Mouse (Mus musculus) embryonic facial prominence, embryonic 12.5 days (tissue): ENCODE data around the gene Plpp6. TPM values are rescaled to one million over a fixed set of nuclear protein-coding genes. Genes with fewer than 3 reads are reported as not detected.

Source experiments
- ATAC-seq: fragments of 200-750 bp; cut with Nextera tagmentation; 2 replicates; pipeline ENCODE4 v1.8.0; 2017; ENCODE audit not compliant: insufficient number of reproducible peaks, insufficient read depth, low FRiP score, low TSS enrichment
- H3K27ac ChIP-seq: fragments of 300-500 bp; sonication (generic); 2 replicates; pipeline ENCODE4 v1.5.1; 2016; ENCODE audit warnings: mild to moderate bottlenecking
- H3K27me3 ChIP-seq: fragments of 300-500 bp; sonication (generic); 2 replicates; pipeline ENCODE4 v1.6.1; 2016; ENCODE audit warnings: mild to moderate bottlenecking, moderate library complexity
- H3K36me3 ChIP-seq: fragments of 300-500 bp; sonication (generic); 2 replicates; pipeline ENCODE4 v1.6.1; 2016; ENCODE audit warnings: mild to moderate bottlenecking
- H3K4me1 ChIP-seq: fragments of 300-500 bp; sonication (generic); 2 replicates; pipeline ENCODE4 v1.6.1; 2016
- H3K4me2 ChIP-seq: fragments of 300-500 bp; sonication (generic); replicated peaks from 2 replicates; pipeline ENCODE4 v1.6.1; 2016; ENCODE audit warnings: mild to moderate bottlenecking, moderate library complexity
- H3K4me3 ChIP-seq: fragments of 300-500 bp; sonication (generic); 2 replicates; pipeline ENCODE4 v1.5.1; 2016; ENCODE audit warnings: mild to moderate bottlenecking
- H3K9ac ChIP-seq: fragments of 300-500 bp; sonication (generic); 2 replicates; pipeline ENCODE4 v1.6.1; 2016; ENCODE audit warnings: mild to moderate bottlenecking, moderate library complexity
- H3K9me3 ChIP-seq: fragments of 300-500 bp; sonication (generic); 2 replicates; pipeline ENCODE4 v1.6.1; 2016; ENCODE audit warnings: mild to moderate bottlenecking, moderate library complexity
- WGBS: fragments of 180-500 bp; shearing (Covaris S2); methylation state at CpG from one replicate; pipeline ENCODE4 v1.1.7; 2016; 5-methylcytosine and 5-hydroxymethylcytosine counted together
- polyA plus RNA-seq: library from polyadenylated mRNA; unstranded; fragments of >200 nt; fragmentation: Nextera tagmentation; extraction: Ambion mirVana; gene quantifications from 2 replicates; pipeline ENCODE4 v1.2.1, GENCODE M21; 2016

Plpp6 gene
- polyA plus RNA-seq, 1 experiment from 2014 or later, result 7.7 TPM

DNA sequence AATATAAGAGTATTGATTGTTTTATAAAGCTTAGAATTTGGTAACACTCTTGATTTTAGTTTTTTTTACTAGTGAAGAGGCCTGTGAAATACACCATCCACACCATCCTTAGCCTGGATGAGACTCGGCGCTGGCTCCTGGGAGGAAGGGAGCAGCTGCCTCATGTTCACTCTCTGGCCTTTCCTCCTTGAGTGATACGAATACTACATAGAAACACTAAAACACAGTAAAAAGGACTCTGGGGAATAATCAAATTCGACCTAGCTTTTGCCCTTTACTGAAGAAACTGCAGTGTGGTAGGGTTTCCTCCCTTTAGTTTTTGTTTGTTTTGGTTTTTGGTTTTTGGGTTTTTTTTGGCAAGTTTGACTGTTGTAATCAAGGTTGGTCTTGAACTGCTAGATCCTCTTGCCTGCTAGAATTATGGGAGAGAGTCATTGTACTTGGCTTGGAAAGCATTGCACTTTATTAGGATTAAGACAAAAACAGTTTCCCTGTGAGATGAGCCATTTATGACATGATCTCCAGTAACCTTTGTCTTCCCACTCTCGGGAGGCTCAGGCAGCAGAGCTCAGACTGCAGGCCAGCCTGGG lies 50.8 kb downstream of the Plpp6 start:
- no peak overlapping the region for H3K9ac ChIP-seq
- WGBS, result 78% methylated on average over 5 of the region's 5 CpGs
- no peak for ATAC-seq
- H3K4me1 ChIP-seq, result no peaks in the 10 kb centered on the region
- H3K9me3 ChIP-seq, result no peaks in the 10 kb centered on the region
- H3K27ac ChIP-seq, result no peak overlapping the region
- H3K27me3 ChIP-seq, result no peaks in the 10 kb centered on the region
- no peak overlapping the region for H3K4me2 ChIP-seq
- H3K4me3 ChIP-seq, result no peak overlapping the region
- H3K36me3 ChIP-seq, result peaks cover 55% of the 10 kb centered on the region

DNA sequence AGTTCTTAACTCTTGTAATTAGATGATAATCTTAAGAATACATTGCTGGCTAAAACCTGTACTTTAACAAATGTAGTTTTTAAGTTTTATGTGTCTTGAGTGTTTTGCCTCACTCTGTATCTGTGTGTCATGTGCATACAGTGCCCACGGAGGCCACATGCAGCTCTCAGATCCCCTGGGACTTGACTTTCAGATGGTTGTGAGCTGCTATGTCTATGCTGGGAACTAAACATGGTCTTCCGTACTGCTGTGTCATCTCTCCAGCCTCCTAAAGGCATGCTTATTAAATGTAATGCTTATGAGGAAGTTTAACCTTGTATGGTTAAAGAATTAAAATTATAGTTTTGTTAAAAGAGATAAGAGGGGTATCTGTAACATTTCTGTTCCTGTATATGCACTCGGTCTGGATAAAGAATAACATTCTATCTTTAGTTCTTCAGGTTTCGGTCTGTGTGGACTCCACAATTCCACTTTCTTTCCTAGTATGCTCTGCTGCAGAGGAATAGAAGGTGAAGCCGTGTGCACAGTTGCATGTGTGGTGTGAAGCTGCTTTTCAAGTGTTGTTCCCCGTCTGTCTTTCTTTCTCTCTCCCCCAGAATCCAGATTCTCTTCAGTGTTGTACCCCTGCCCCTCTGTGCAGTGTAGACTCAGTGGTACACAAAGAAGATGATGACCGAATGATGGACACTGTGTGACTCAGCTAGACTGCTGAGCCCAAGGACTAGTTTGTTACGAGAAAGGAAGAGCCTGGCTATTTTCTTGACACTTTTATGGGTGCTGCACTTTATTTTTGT lies 51.9 kb downstream of the Plpp6 start:
- no peak overlapping the region for H3K9ac ChIP-seq
- no peak for ATAC-seq
- H3K4me1 ChIP-seq, result no peaks in the 10 kb centered on the region
- no peak overlapping the region for H3K4me3 ChIP-seq
- H3K36me3 ChIP-seq, result peaks cover 60% of the 10 kb centered on the region
- WGBS, result 83% methylated on average over 8 of the region's 8 CpGs
- H3K4me2 ChIP-seq, result no peak overlapping the region
- no peak overlapping the region for H3K27ac ChIP-seq
- H3K9me3 ChIP-seq, result no peaks in the 10 kb centered on the region
- H3K27me3 ChIP-seq, result no peaks in the 10 kb centered on the region

GRCm38 (mm10) chr19:29016204-29016765 lies 52.5 kb downstream of the Plpp6 start:
- no peak overlapping the region for H3K27ac ChIP-seq
- H3K4me2 ChIP-seq, result no peak overlapping the region
- H3K27me3 ChIP-seq, result no peaks in the 10 kb centered on the region
- ATAC-seq, result no peak
- no peaks in the 10 kb centered on the region for H3K9me3 ChIP-seq
- 76% methylated on average over 5 of the region's 5 CpGs for WGBS
- H3K4me1 ChIP-seq, result no peaks in the 10 kb centered on the region
- peaks cover 59% of the 10 kb centered on the region for H3K36me3 ChIP-seq
- H3K9ac ChIP-seq, result no peak overlapping the region
- H3K4me3 ChIP-seq, result no peak overlapping the region

Other genes starting within 250 kb of the Plpp6 start
- 1.1 and 2.2 TPM in 2 replicates for gene Slc1a1, start 128.9 kb upstream of the Plpp6 start, polyA plus RNA-seq
- gene 4430402I18Rik, start 3.8 kb downstream of the Plpp6 start, polyA plus RNA-seq, result 0.26 and 0.76 TPM in 2 replicates
- gene Cdc37l1, start 26.4 kb downstream of the Plpp6 start, polyA plus RNA-seq, result 48.3 and 50.7 TPM in 2 replicates
- 73.4 and 74.8 TPM in 2 replicates for gene Ak3, start 84.0 kb downstream of the Plpp6 start, polyA plus RNA-seq
- 62.9 TPM in 2 replicates for gene Rcl1, start 137.4 kb downstream of the Plpp6 start, polyA plus RNA-seq